Mouse (Mus musculus): ENCODE results near the gene Ptprn2.

The Ptprn2 gene

GRCm38 (mm10) chr12:116887496-116888281 is 402.2 kb downstream of the Ptprn2 start:
- no peak for DNase-seq (ENCODE audit: low spot score)

DNA sequence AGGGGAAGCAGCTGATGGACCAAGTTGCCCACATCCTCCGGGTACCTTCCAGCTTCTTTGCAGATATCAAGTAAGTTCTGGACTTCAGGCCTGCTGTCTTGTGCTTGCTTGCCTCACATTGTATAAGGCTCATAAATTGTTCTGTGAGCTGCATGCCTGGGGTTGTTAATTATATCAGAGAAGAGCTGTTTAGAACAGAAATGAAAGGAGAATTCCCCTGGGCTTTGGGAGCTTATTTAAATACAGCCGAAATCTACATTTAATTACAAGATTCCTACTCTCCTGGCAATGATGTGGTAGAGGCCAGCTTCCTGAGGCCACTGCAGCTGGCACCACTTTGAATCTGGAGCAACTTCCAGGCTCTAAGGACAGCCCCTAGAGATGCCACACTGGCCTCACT is 403.3 kb downstream of the Ptprn2 start:
- no peak for DNase-seq (ENCODE audit: low spot score)

DNA sequence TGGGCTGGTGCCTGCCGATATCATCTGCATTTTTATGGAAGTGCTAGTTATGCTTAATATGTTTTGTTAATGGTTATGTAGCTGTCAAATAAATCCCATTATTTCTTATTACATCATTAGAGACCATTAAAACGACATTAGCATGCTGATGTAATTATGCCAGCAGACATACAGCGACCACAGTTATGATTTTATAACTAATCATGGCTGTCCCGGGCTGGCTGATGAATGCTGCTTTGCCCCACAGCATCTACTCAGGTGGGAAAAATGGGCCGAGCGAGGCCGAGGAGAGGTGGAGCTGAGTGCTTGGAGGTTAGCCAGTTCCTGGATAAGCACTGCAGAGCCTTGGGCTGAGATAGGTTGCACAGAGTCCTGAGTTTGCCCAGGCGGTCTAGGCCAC is 407.1 kb downstream of the Ptprn2 start:
- DNase-seq (ENCODE audit: low spot score) = no peak

- DNase-seq (ENCODE audit: low spot score) = no peak
Observed at GRCm38 (mm10) chr12:116896651-116897050, 411.1 kb downstream of the Ptprn2 start.

DNA sequence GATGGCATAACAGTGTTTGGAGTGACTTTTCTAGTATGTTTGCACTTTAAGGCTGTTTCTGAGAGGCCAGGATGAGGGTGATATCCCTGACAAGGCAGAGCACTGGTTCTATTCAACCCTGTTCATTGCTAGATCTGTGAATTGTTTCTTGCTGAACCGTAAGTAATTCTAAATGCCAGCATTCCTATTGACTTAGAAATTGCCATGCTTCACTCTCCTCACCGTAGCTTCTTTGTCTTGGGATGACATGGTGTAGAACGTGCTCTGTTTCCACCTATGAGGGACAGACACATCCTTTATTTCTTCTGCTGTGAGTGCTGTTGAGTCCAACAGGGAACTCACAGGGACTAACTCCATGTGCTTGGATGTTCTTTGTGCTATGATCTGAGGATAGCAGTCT is 416.3 kb downstream of the Ptprn2 start:
- no peak for DNase-seq (ENCODE audit: low spot score)

DNA sequence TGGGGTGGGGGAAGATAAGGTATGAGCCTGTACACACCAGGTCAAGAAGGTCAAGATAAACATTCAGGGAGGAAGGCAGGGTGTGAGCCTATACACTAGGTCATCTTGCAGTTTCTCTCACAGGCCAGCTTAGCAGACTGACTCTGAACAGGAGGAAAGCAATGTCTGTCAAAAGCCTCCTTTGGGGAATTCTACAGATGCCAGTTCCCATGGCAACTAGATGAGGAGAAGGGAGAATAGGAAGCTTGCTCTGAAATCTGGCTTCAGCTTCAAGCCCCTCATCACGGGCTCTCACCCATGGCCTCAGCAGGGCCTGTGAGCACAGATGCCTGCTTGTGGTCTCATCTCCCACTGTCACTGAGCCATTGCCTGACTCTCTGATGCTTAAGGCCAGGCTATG is 421.9 kb downstream of the Ptprn2 start:
- no peak for DNase-seq (ENCODE audit: low spot score)

- no peak for DNase-seq (ENCODE audit: low spot score)
Observed at GRCm38 (mm10) chr12:116908668-116909067, 423.1 kb downstream of the Ptprn2 start.

- no peak for DNase-seq (ENCODE audit: low spot score)
Observed at GRCm38 (mm10) chr12:116916776-116917175, 431.3 kb downstream of the Ptprn2 start.

- DNase-seq (ENCODE audit: low spot score) = no peak
Observed at GRCm38 (mm10) chr12:116919185-116919584, 433.7 kb downstream of the Ptprn2 start.

- DNase-seq (ENCODE audit: low spot score) = no peak
Observed at GRCm38 (mm10) chr12:116919691-116920526, 434.4 kb downstream of the Ptprn2 start.

DNA sequence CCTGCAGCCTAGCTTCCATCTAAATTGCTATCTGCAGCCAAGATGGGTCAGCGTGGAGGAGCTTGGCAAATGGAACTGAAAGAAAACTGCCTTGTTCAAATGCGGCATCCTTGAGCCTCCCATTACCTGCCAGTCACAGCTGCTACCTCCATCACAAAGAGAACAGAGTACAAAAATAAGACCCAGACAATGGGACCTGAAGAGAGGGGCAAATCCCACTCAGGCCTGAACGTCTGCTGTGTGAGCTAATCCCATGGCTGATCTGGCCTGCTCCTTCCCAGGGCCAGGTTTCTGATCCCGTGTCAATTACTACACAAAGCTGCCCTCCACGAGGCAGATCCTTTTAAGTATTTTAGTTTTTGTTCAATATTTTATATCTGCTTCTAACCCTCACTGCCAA is 441.6 kb downstream of the Ptprn2 start:
- no peak for DNase-seq (ENCODE audit: low spot score)

GRCm38 (mm10) chr12:116927516-116927915 is 442.0 kb downstream of the Ptprn2 start:
- no peak for DNase-seq (ENCODE audit: low spot score)

DNA sequence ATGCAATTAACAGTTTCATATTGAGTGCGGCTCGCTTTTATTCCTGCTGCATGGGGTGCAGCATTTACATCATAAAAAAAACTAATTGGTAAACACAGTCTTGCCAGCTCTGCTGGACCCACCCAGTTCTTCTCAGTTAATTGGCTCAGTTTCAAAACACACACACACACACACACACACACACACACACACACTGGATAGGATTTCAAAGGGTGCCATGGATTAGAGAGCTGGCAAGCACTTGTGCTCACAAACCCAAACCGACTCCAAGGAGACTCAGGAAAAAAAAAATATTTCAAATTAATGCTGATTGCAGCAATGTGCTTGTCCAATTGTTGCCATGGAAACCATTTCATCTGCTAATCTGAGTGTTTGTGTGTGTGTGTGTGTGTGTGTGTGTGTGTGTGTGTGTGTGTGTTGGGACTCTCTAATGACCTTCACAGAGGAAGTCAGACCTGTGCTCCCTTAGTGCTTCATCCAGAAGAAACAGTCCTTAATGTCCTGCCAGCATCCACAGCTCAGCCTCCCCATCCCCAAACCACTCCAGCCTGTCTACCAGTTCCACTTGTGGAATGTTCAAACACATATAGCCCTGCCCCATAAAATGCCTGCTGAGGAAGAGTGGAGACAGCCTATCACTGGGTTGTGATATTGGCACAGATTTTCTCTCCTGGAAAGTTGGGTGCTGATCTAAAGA is 452.8 kb downstream of the Ptprn2 start:
- no peak for DNase-seq (ENCODE audit: low spot score)

GRCm38 (mm10) chr12:116943883-116944282 is 458.4 kb downstream of the Ptprn2 start:
- DNase-seq (ENCODE audit: low spot score) = no peak

DNA sequence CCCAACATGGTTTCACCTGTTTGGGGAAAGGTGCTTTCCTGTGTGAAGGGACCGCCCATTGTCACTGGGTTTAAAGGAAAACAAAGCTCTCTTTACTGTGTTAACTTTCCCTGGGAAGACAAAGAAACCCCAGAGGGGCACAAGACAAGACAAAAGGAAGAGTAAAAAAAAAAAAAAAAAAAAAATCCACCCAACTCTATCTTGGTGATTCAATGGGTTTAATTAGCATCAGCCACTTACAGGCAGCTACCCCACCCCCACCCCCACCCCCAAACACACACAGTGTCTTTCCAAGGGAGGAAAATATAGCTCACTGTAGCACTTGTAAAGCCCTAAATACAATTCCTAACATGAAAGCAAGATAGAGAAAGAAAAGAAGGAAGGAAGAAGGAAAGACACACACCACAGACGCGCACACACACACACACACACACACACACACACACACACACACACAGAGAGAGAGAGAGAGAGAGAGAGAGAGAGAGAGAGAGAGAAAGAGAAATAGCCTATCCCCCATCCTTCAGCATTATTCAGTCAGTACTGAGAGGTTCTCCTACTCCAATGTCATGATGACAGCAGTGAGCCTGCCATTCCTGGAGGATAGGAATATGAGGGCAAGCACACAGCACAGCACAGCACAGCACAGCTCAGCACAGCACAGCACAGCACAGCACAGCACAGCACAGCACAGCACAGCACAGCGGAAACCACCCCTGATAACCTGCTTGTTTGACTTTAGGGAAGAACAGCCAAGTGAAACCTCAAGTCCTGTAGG is 462.8 kb downstream of the Ptprn2 start:
- no peak for DNase-seq (ENCODE audit: low spot score)

DNA sequence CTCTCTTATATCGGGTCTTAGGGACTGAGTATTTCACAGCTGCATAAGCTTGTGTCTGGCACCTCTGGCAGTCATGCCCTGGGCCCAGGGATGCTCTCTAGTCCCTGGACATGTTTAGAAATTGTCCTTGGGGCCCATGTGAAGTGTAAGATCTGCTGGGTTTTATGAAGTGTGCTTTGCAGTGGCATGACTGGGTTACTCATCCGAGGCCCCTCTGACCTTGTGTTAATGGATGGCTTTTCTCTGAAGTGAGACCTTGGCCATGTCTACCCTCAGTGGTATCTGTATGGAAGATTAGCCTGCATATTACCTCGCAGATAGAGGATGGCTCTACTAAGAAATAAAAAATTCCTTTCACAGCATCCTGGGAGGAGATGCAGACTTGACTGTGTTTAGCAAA is 464.2 kb downstream of the Ptprn2 start:
- no peak for DNase-seq (ENCODE audit: low spot score)

GRCm38 (mm10) chr12:116952452-116953205 is 467.1 kb downstream of the Ptprn2 start:
- DNase-seq (ENCODE audit: low spot score) = no peak

GRCm38 (mm10) chr12:116959164-116959563 is 473.6 kb downstream of the Ptprn2 start:
- DNase-seq (ENCODE audit: low spot score) = no peak

DNA sequence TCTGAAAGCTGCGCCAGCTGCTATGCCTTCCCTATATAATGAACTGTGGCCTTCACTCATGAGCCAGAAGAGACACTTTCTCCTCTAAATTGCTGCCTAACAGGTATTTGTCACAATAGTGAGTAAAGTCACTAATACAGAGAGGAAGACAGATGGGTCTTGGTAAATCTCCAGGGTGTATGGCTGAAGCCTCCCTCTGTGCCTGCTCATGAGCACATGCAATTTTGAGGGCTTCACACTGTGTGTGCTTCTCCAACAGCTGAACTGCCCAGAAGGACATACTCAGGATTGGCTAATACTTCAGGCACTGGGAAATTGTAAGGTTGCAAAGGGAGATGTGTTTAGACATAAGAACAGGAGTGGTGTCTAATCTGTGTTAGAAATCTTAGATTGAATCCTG is 478.4 kb downstream of the Ptprn2 start:
- no peak for DNase-seq (ENCODE audit: low spot score)

- DNase-seq (ENCODE audit: low spot score) = no peak
Observed at GRCm38 (mm10) chr12:116968215-116968939, 482.9 kb downstream of the Ptprn2 start.
